Mouse (Mus musculus) kidney, embryonic 15.5 days (tissue): ENCODE measurements around the gene Cpt1c. TPM values are rescaled to one million over a fixed set of nuclear protein-coding genes. Genes with fewer than 3 reads are reported as not detected.

Experiments used
- ATAC-seq: fragments of 200-750 bp; cut with Nextera tagmentation; replicated peaks from 2 replicates; pipeline ENCODE4 v1.8.0; 2017; ENCODE audit warnings: moderate TSS enrichment; ENCODE audit not compliant: low FRiP score
- H3K27ac ChIP-seq: fragments of 300-500 bp; sonication (generic); 2 replicates; pipeline ENCODE4 v1.5.1; 2015; ENCODE audit warnings: mild to moderate bottlenecking, inconsistent platforms
- H3K27me3 ChIP-seq: fragments of 300-500 bp; sonication (generic); 2 replicates; pipeline ENCODE4 v1.6.1; 2015; ENCODE audit warnings: inconsistent platforms
- H3K36me3 ChIP-seq: fragments of 300-500 bp; sonication (generic); 2 replicates; pipeline ENCODE4 v1.6.1; 2015; ENCODE audit warnings: inconsistent platforms
- H3K4me1 ChIP-seq: fragments of 300-500 bp; sonication (generic); 2 replicates; pipeline ENCODE4 v1.6.1; 2015; ENCODE audit warnings: inconsistent platforms
- H3K4me2 ChIP-seq: fragments of 300-500 bp; sonication (generic); 2 replicates; pipeline ENCODE4 v1.6.1; 2015; ENCODE audit warnings: moderate library complexity, mild to moderate bottlenecking, inconsistent platforms
- H3K4me3 ChIP-seq: fragments of 300-500 bp; sonication (generic); replicated peaks from 2 replicates; pipeline ENCODE4 v1.5.1; 2015; ENCODE audit warnings: mild to moderate bottlenecking, inconsistent platforms
- H3K9ac ChIP-seq: fragments of 300-500 bp; sonication (generic); 2 replicates; pipeline ENCODE4 v1.6.1; 2015; ENCODE audit warnings: mild to moderate bottlenecking, inconsistent platforms
- H3K9me3 ChIP-seq: fragments of 300-500 bp; sonication (generic); replicated peaks from 2 replicates; pipeline ENCODE4 v1.6.1; 2016; ENCODE audit warnings: inconsistent platforms
- WGBS: fragments of 180-500 bp; shearing (Covaris S2); methylation state at CpG from one replicate; pipeline ENCODE4 v1.1.7; 2015; ENCODE audit warnings: mixed read lengths; 5-methylcytosine and 5-hydroxymethylcytosine counted together
- polyA plus RNA-seq: library from polyadenylated mRNA; unstranded; fragments of >200 nt; fragmentation: Nextera tagmentation; extraction: Ambion mirVana; gene quantifications from 2 replicates; pipeline ENCODE4 v1.2.1, GENCODE M21; 2015

The Cpt1c gene
- polyA plus RNA-seq, 1 experiment from 2014 or later: 25.1 TPM

GRCm38 (mm10) chr7:44997940-44998428 lies 23.3 kb upstream of the Cpt1c start:
- H3K9ac ChIP-seq: peak overlapping the region; percentile 70
- peak overlapping the region; percentile 94 for H3K27ac ChIP-seq
- 2% methylated on average over 15 of the region's 15 CpGs for whole genome bisulfite sequencing
- no peaks in the 10 kb centered on the region for H3K27me3 ChIP-seq
- no peak for ATAC-seq
- peaks cover 45% of the 10 kb centered on the region for H3K4me1 ChIP-seq
- peak overlapping the region; percentile 79 for H3K4me3 ChIP-seq
- H3K9me3 ChIP-seq: no peaks in the 10 kb centered on the region
- H3K36me3 ChIP-seq: peaks cover 67% of the 10 kb centered on the region
- H3K4me2 ChIP-seq: peak overlapping the region; percentile 91

- WGBS: under 1% methylated on average over 43 of the region's 43 CpGs
- Histone ChIP-seq H3K4me3 (peak within 1 kb of the TSS; percentile 79), H3K4me1 (peaks cover 45% of the 10 kb centered on the region), H3K4me2 (peak within 1 kb of the TSS; percentile 91), H3K36me3 (peaks cover 67% of the 10 kb centered on the region), H3K9ac (peak within 1 kb of the TSS; percentile 70), H3K27me3 (no peaks in the 10 kb centered on the region), H3K27ac (peak within 1 kb of the TSS; percentile 94), H3K9me3 (no peaks in the 10 kb centered on the region)
- ATAC-seq: peak; percentile 91
Observed at GRCm38 (mm10) chr7:44997231-44997939, 22.7 kb upstream of the Cpt1c start, which contains the start of gene Irf3. Gene Irf3, plus strand, starts transcription at chr7:44997648.

- peak overlapping the region; percentile 94 for H3K27ac ChIP-seq
- peak overlapping the region; percentile 70 for H3K9ac ChIP-seq
- peaks cover 67% of the 10 kb centered on the region for H3K36me3 ChIP-seq
- peaks cover 45% of the 10 kb centered on the region for H3K4me1 ChIP-seq
- H3K4me2 ChIP-seq: peak overlapping the region; percentile 91
- H3K27me3 ChIP-seq: no peaks in the 10 kb centered on the region
- no peaks in the 10 kb centered on the region for H3K9me3 ChIP-seq
- 12% methylated on average over 10 of the region's 10 CpGs for WGBS
- H3K4me3 ChIP-seq: peak overlapping the region; percentile 79
- no peak for ATAC-seq
Observed at GRCm38 (mm10) chr7:44996672-44997071, 22.0 kb upstream of the Cpt1c start.

GRCm38 (mm10) chr7:44986879-44987718 lies 12.4 kb upstream of the Cpt1c start:
- under 1% methylated on average over 29 of the region's 29 CpGs for WGBS
- Histone ChIP-seq H3K27me3 (no peaks in the 10 kb centered on the region), H3K4me1 (peaks cover 44% of the 10 kb centered on the region), H3K9me3 (no peaks in the 10 kb centered on the region), H3K27ac (peak overlapping the region; percentile 96), H3K36me3 (peaks cover 45% of the 10 kb centered on the region), H3K4me3 (peak overlapping the region; percentile 97), H3K9ac (peak overlapping the region; percentile 85), H3K4me2 (peak overlapping the region; percentile 72)
- peak; percentile 19 for ATAC-seq

GRCm38 (mm10) chr7:44986192-44986878 lies 11.7 kb upstream of the Cpt1c start, which contains the start of gene Prmt1:
Gene Prmt1, minus strand, starts transcription at chr7:44986568.
- WGBS: under 1% methylated on average over 41 of the region's 42 CpGs
- peaks cover 45% of the 10 kb centered on the region for H3K36me3 ChIP-seq

GRCm38 (mm10) chr7:44985595-44986191 lies 11.0 kb upstream of the Cpt1c start:
- Histone ChIP-seq H3K9me3 (no peaks in the 10 kb centered on the region), H3K9ac (peak overlapping the region; percentile 97)
- WGBS: under 1% methylated on average over 44 of the region's 45 CpGs

More at GRCm38 (mm10) chr7:44986192-44986878, 11.7 kb upstream of the Cpt1c start, which contains the start of gene Prmt1:
- no peaks in the 10 kb centered on the region for H3K27me3 ChIP-seq
- peaks cover 44% of the 10 kb centered on the region for H3K4me1 ChIP-seq
- peak within 1 kb of the TSS; percentile 72 for H3K4me2 ChIP-seq
- H3K4me3 ChIP-seq: peak within 1 kb of the TSS; percentile 97
- H3K27ac ChIP-seq: peak within 1 kb of the TSS; percentile 97
- peak within 1 kb of the TSS; percentile 97 for H3K9ac ChIP-seq
- ATAC-seq: peak; percentile 97
- H3K9me3 ChIP-seq: no peaks in the 10 kb centered on the region

GRCm38 (mm10) chr7:44984833-44985164 lies 10.1 kb upstream of the Cpt1c start:
- 37% methylated on average over 3 of the region's 3 CpGs for WGBS
- H3K27ac ChIP-seq: peak overlapping the region; percentile 97
- H3K27me3 ChIP-seq: no peaks in the 10 kb centered on the region
- peak overlapping the region; percentile 97 for H3K4me3 ChIP-seq
- H3K4me1 ChIP-seq: peaks cover 42% of the 10 kb centered on the region
- H3K9me3 ChIP-seq: no peaks in the 10 kb centered on the region
- H3K9ac ChIP-seq: peak overlapping the region; percentile 97; the same call in 1 of the 2 replicates
- H3K4me2 ChIP-seq: peak overlapping the region; percentile 67
- peaks cover 48% of the 10 kb centered on the region for H3K36me3 ChIP-seq
- no peak for ATAC-seq

More at GRCm38 (mm10) chr7:44985595-44986191, 11.0 kb upstream of the Cpt1c start:
- peak; percentile 1; the same call in 1 of the 2 replicates for ATAC-seq
- peaks cover 46% of the 10 kb centered on the region for H3K36me3 ChIP-seq
- no peaks in the 10 kb centered on the region for H3K27me3 ChIP-seq
- H3K4me3 ChIP-seq: peak overlapping the region; percentile 97
- H3K27ac ChIP-seq: peak overlapping the region; percentile 97
- peaks cover 42% of the 10 kb centered on the region for H3K4me1 ChIP-seq
- peak overlapping the region; percentile 67 for H3K4me2 ChIP-seq

- H3K4me3 ChIP-seq: peak overlapping the region; percentile 97
- H3K9me3 ChIP-seq: no peaks in the 10 kb centered on the region
- peak overlapping the region; percentile 67 for H3K4me2 ChIP-seq
- peaks cover 48% of the 10 kb centered on the region for H3K36me3 ChIP-seq
- peak overlapping the region; percentile 97; the same call in 1 of the 2 replicates for H3K9ac ChIP-seq
- H3K4me1 ChIP-seq: peaks cover 40% of the 10 kb centered on the region
- H3K27me3 ChIP-seq: no peaks in the 10 kb centered on the region
- ATAC-seq: no peak
- peak overlapping the region; percentile 97 for H3K27ac ChIP-seq
- 61% methylated on average over 7 of the region's 7 CpGs for WGBS
Observed at GRCm38 (mm10) chr7:44983944-44984832, 9.5 kb upstream of the Cpt1c start.

- Histone ChIP-seq H3K4me2 (peak overlapping the region; percentile 67; the same call in 1 of the 2 replicates), H3K9ac (no peak overlapping the region), H3K4me1 (peaks cover 31% of the 10 kb centered on the region), H3K4me3 (0 out of 2 replicates have a peak overlapping the region, but pooled peaks have one; percentile 8), H3K36me3 (peaks cover 57% of the 10 kb centered on the region), H3K27ac (peak overlapping the region; percentile 97), H3K27me3 (no peaks in the 10 kb centered on the region), H3K9me3 (no peaks in the 10 kb centered on the region)
- 38% methylated on average over 6 of the region's 6 CpGs for WGBS
- no peak for ATAC-seq
Observed at GRCm38 (mm10) chr7:44983085-44983484, 8.4 kb upstream of the Cpt1c start.

- no peaks in the 10 kb centered on the region for H3K9me3 ChIP-seq
- no peak overlapping the region for H3K27ac ChIP-seq
- no peaks in the 10 kb centered on the region for H3K27me3 ChIP-seq
- ATAC-seq: no peak
- peaks cover 72% of the 10 kb centered on the region for H3K36me3 ChIP-seq
- no peak overlapping the region for H3K9ac ChIP-seq
- no peak overlapping the region for H3K4me2 ChIP-seq
- WGBS: 95% methylated on average over 8 of the region's 8 CpGs
- H3K4me3 ChIP-seq: no peak overlapping the region
- H3K4me1 ChIP-seq: peaks cover 24% of the 10 kb centered on the region
Observed at GRCm38 (mm10) chr7:44981539-44981938, 6.9 kb upstream of the Cpt1c start.
